Mouse (Mus musculus): ENCODE data around the gene Ifnar1. TPM values are rescaled to one million over a fixed set of nuclear protein-coding genes. Genes with fewer than 3 reads are reported as not detected.
A peak's percentile ranks its signal among the peaks of the same experiment; 100 is the strongest.

Gene Ifnar1
- polyA plus RNA-seq, 1 experiment from 2014 or later, result 47.3 TPM

DNA sequence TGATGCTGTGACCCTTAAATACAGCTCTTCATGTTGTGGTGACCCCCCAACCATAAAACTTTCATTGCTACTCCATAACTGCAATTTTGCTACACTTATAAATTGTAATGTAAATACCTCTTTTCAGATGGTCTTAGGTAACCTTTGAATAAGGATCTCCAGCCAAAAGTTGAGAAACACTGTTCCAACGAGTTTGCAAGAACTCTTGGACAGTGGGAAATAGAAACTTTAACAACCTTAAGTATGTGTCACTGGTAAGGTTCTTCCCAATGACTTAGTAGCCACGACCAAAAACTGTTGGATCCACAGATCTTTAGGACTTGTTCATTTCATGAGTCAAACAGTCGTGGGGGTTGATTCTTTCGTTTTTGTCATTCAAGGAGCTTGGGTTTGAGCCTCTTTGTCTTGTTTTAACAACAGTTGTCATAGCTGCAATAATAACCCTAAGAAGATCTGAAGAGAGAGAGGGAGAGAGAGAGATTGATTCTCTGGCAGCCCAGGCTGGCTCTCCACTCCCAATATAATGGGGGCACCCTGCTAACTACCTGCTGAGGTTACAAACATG is 21.1 kb upstream of the Ifnar1 start:
- Histone ChIP-seq H3K4me3 (ENCODE audit: low read depth, low read length) (peak overlapping the region; percentile 72), H3K36me3 (ENCODE audit: control insufficient read depth, insufficient read depth, low read length) (no peaks in the 10 kb centered on the region), H3K4me2 (ENCODE audit: low read depth, low read length) (peak overlapping the region; percentile 98), H3K27ac (replicated peaks; ENCODE audit: low read depth, low read length) (no peak overlapping the region), H3K9ac (ENCODE audit: low read depth, low read length) (peak overlapping the region; percentile 75; the same call in 1 of the 2 replicates), H3K9me3 (ENCODE audit: control insufficient read depth, low read length) (no peaks in the 10 kb centered on the region), H3K4me1 (ENCODE audit: control insufficient read depth, insufficient read depth, low read length) (peaks cover 7% of the 10 kb centered on the region; the same call in 1 of the 2 replicates), H3K27me3 (replicated peaks; ENCODE audit: control insufficient read depth, insufficient read depth, low read length) (no peaks in the 10 kb centered on the region)
- ATAC-seq (ENCODE audit: low read depth), result no peak
- no peak for DNase-seq (ENCODE audit: low spot score)
- 85% methylated on average over 4 of the region's 4 CpGs for WGBS

DNA sequence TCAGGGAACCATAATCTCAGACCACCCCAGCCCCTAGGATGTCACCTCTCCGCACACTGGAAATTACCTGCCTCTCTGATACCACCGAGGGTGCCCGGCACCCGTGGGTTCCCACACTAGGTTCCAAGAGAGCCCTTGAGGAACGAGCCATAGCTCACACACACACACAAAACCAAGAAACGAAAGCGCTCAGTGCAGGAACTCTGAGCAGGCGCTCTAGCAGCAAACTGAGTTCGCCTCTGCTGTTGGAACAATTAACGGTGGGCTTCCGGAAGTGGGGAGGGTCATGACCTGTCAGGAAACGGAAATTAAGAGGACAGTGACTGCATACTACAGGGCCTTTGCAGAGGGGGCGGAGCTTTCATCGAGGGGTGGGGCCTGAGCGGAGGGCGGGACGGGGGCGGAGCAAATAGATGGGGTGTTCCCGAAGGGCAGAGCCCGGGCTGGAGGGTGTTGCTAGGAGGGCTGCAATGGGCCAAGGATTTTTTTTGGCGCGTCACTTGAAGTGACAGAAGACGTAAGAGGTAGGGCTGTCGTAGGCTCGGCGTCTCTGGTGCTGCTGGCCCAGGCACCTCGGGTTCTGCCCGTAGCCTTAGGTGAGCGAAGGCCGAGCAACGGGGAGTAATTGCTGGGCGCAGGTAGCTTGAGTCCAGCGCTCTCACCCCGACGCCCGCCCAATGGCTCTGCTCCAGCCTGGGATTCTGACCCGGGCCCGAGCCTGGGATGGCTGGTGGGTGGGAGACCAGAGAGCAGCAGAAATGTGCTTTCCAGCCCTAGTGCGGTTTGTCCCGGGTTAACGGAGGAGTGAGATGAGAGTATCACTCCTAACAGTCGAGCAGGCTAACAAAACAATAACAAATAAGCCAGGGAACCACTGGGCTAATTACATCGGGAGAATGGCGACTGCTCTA is 20.2 kb upstream of the Ifnar1 start:
- Histone ChIP-seq H3K9me3 (ENCODE audit: control insufficient read depth, low read length) (no peaks in the 10 kb centered on the region), H3K4me1 (ENCODE audit: control insufficient read depth, insufficient read depth, low read length) (peaks cover 7% of the 10 kb centered on the region; the same call in 1 of the 2 replicates), H3K4me2 (ENCODE audit: low read depth, low read length) (peak overlapping the region; percentile 98), H3K9ac (ENCODE audit: low read depth, low read length) (peak overlapping the region; percentile 75), H3K36me3 (ENCODE audit: control insufficient read depth, insufficient read depth, low read length) (no peaks in the 10 kb centered on the region), H3K27me3 (replicated peaks; ENCODE audit: control insufficient read depth, insufficient read depth, low read length) (no peaks in the 10 kb centered on the region), H3K27ac (replicated peaks; ENCODE audit: low read depth, low read length) (peak overlapping the region; percentile 55; the same call in 1 of the 2 replicates), H3K4me3 (ENCODE audit: low read depth, low read length) (peak overlapping the region; percentile 72)
- DNase-seq (ENCODE audit: low spot score) (peak; percentile 93), ATAC-seq (ENCODE audit: low read depth) (peak; percentile 96)
- WGBS, result 2% methylated on average over 42 of the region's 44 CpGs

GRCm38 (mm10) chr16:91465505-91466240 is 19.4 kb upstream of the Ifnar1 start:
- no peaks in the 10 kb centered on the region for H3K36me3 ChIP-seq (ENCODE audit: control insufficient read depth, insufficient read depth, low read length)
- no peak for ATAC-seq (ENCODE audit: low read depth)
- WGBS, result 49% methylated on average over 13 of the region's 13 CpGs

DNA sequence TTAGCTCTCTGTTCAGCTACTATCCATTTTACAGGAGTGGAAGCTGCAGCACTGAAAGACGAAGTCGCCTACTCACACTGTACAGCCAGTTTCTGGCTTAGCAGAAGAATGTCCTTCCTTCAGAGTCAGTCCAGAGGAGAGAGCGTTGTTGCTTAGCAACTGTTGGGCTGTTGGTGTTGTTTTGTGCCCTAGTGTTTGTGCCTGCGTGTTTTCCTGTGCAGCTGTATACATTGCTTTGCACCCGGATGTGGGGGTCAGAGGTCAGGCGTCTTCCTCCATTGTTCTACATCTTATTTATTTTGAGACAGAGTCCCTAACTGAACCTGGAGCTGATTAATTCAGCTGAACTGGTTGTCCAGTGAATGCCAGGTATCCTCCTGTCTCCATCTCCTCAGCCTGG is 18.5 kb upstream of the Ifnar1 start:
- 50% methylated on average over 6 of the region's 6 CpGs for WGBS
- Histone ChIP-seq H3K27ac (replicated peaks; ENCODE audit: low read depth, low read length) (peak overlapping the region; percentile 39; the same call in 1 of the 2 replicates), H3K4me3 (ENCODE audit: low read depth, low read length) (no peak overlapping the region), H3K4me1 (ENCODE audit: control insufficient read depth, insufficient read depth, low read length) (peaks cover 7% of the 10 kb centered on the region; the same call in 1 of the 2 replicates), H3K9ac (ENCODE audit: low read depth, low read length) (no peak overlapping the region), H3K9me3 (ENCODE audit: control insufficient read depth, low read length) (no peaks in the 10 kb centered on the region), H3K4me2 (ENCODE audit: low read depth, low read length) (no peak overlapping the region), H3K27me3 (replicated peaks; ENCODE audit: control insufficient read depth, insufficient read depth, low read length) (no peaks in the 10 kb centered on the region), H3K36me3 (ENCODE audit: control insufficient read depth, insufficient read depth, low read length) (no peaks in the 10 kb centered on the region)
- DNase-seq (ENCODE audit: low spot score), result peak; percentile 42
- no peak for ATAC-seq (ENCODE audit: low read depth)

More at GRCm38 (mm10) chr16:91465505-91466240, 19.4 kb upstream of the Ifnar1 start:
- H3K4me1 ChIP-seq (ENCODE audit: control insufficient read depth, insufficient read depth, low read length), result peaks cover 7% of the 10 kb centered on the region; the same call in 1 of the 2 replicates
- peak overlapping the region; percentile 72 for H3K4me3 ChIP-seq (ENCODE audit: low read depth, low read length)
- 0 out of 2 replicates have a peak overlapping the region, but pooled peaks have one; percentile 55 for H3K27ac ChIP-seq (replicated peaks; ENCODE audit: low read depth, low read length)
- H3K9me3 ChIP-seq (ENCODE audit: control insufficient read depth, low read length), result no peaks in the 10 kb centered on the region
- peak overlapping the region; percentile 98 for H3K4me2 ChIP-seq (ENCODE audit: low read depth, low read length)
- no peaks in the 10 kb centered on the region for H3K27me3 ChIP-seq (replicated peaks; ENCODE audit: control insufficient read depth, insufficient read depth, low read length)
- peak overlapping the region; percentile 75 for H3K9ac ChIP-seq (ENCODE audit: low read depth, low read length)
- no peak for DNase-seq (ENCODE audit: low spot score)

GRCm38 (mm10) chr16:91470470-91470869 is 14.6 kb upstream of the Ifnar1 start:
- H3K4me3 ChIP-seq (ENCODE audit: low read depth, low read length), result no peak overlapping the region
- no peak overlapping the region for H3K4me2 ChIP-seq (ENCODE audit: low read depth, low read length)
- H3K9me3 ChIP-seq (ENCODE audit: control insufficient read depth, low read length), result no peaks in the 10 kb centered on the region
- DNase-seq (ENCODE audit: low spot score), result no peak
- no peak overlapping the region for H3K27ac ChIP-seq (replicated peaks; ENCODE audit: low read depth, low read length)
- H3K27me3 ChIP-seq (replicated peaks; ENCODE audit: control insufficient read depth, insufficient read depth, low read length), result no peaks in the 10 kb centered on the region
- H3K9ac ChIP-seq (ENCODE audit: low read depth, low read length), result no peak overlapping the region
- WGBS, result 73% methylated on average over 3 of the region's 3 CpGs
- ATAC-seq (ENCODE audit: low read depth), result no peak
- no peaks in the 10 kb centered on the region for H3K36me3 ChIP-seq (ENCODE audit: control insufficient read depth, insufficient read depth, low read length)
- peaks cover 7% of the 10 kb centered on the region; the same call in 1 of the 2 replicates for H3K4me1 ChIP-seq (ENCODE audit: control insufficient read depth, insufficient read depth, low read length)

GRCm38 (mm10) chr16:91471481-91471880 is 13.6 kb upstream of the Ifnar1 start:
- Histone ChIP-seq H3K27ac (replicated peaks; ENCODE audit: low read depth, low read length) (no peak overlapping the region), H3K36me3 (ENCODE audit: control insufficient read depth, insufficient read depth, low read length) (no peaks in the 10 kb centered on the region), H3K4me2 (ENCODE audit: low read depth, low read length) (no peak overlapping the region), H3K4me3 (ENCODE audit: low read depth, low read length) (no peak overlapping the region), H3K4me1 (ENCODE audit: control insufficient read depth, insufficient read depth, low read length) (0 out of 2 replicates have a peak, but pooled peaks cover 3% of the 10 kb centered on the region), H3K27me3 (replicated peaks; ENCODE audit: control insufficient read depth, insufficient read depth, low read length) (no peaks in the 10 kb centered on the region), H3K9ac (ENCODE audit: low read depth, low read length) (no peak overlapping the region), H3K9me3 (ENCODE audit: control insufficient read depth, low read length) (no peaks in the 10 kb centered on the region)
- WGBS, result 83% methylated on average over 6 of the region's 6 CpGs
- no peak for ATAC-seq (ENCODE audit: low read depth)
- no peak for DNase-seq (ENCODE audit: low spot score)

GRCm38 (mm10) chr16:91475753-91476152 is 9.3 kb upstream of the Ifnar1 start:
- ATAC-seq (ENCODE audit: low read depth) (no peak), DNase-seq (ENCODE audit: low spot score) (no peak)
- Histone ChIP-seq H3K9me3 (ENCODE audit: control insufficient read depth, low read length) (no peaks in the 10 kb centered on the region), H3K27ac (replicated peaks; ENCODE audit: low read depth, low read length) (no peak overlapping the region), H3K4me2 (ENCODE audit: low read depth, low read length) (no peak overlapping the region), H3K27me3 (replicated peaks; ENCODE audit: control insufficient read depth, insufficient read depth, low read length) (no peaks in the 10 kb centered on the region), H3K4me3 (ENCODE audit: low read depth, low read length) (no peak overlapping the region), H3K9ac (ENCODE audit: low read depth, low read length) (no peak overlapping the region), H3K36me3 (ENCODE audit: control insufficient read depth, insufficient read depth, low read length) (no peaks in the 10 kb centered on the region), H3K4me1 (ENCODE audit: control insufficient read depth, insufficient read depth, low read length) (no peaks in the 10 kb centered on the region)
- 40% methylated on average over 7 of the region's 7 CpGs for WGBS

GRCm38 (mm10) chr16:91478067-91478466 is 7.0 kb upstream of the Ifnar1 start:
- no peak for ATAC-seq (ENCODE audit: low read depth)
- no peak overlapping the region for H3K27ac ChIP-seq (replicated peaks; ENCODE audit: low read depth, low read length)
- 48% methylated on average over 1 of the region's 1 CpGs for WGBS

More at GRCm38 (mm10) chr16:91478067-91478466, 7.0 kb upstream of the Ifnar1 start:
- H3K9ac ChIP-seq (ENCODE audit: low read depth, low read length), result no peak overlapping the region
- H3K4me3 ChIP-seq (ENCODE audit: low read depth, low read length), result no peak overlapping the region
- DNase-seq (ENCODE audit: low spot score), result no peak
- H3K4me1 ChIP-seq (ENCODE audit: control insufficient read depth, insufficient read depth, low read length), result no peaks in the 10 kb centered on the region
- no peaks in the 10 kb centered on the region for H3K9me3 ChIP-seq (ENCODE audit: control insufficient read depth, low read length)
- no peaks in the 10 kb centered on the region for H3K36me3 ChIP-seq (ENCODE audit: control insufficient read depth, insufficient read depth, low read length)
- no peak overlapping the region for H3K4me2 ChIP-seq (ENCODE audit: low read depth, low read length)
- H3K27me3 ChIP-seq (replicated peaks; ENCODE audit: control insufficient read depth, insufficient read depth, low read length), result no peaks in the 10 kb centered on the region

All from embryonic facial prominence, embryonic 14.5 days (tissue).